Mouse (Mus musculus): ENCODE results near the gene Myh2. TPM values are rescaled to one million over a fixed set of nuclear protein-coding genes. Genes with fewer than 3 reads are reported as not detected.

The Myh2 gene
- total and polyA plus RNA-seq, 2 experiments from 2014 or later = 0.10 to 0.24 TPM

- no peaks in the 10 kb centered on the region for H3K27me3 ChIP-seq (ENCODE audit: insufficient read depth, low read length)
- no peaks in the 10 kb centered on the region for H3K36me3 ChIP-seq (ENCODE audit: insufficient read depth, low read length)
- DNase-seq (ENCODE audit: low spot score) (peak; percentile 5), ATAC-seq (no peak)
- no peak overlapping the region for H3K27ac ChIP-seq
- no peak overlapping the region for H3K9ac ChIP-seq (replicated peaks; ENCODE audit: low read length)
- no peak overlapping the region for H3K4me2 ChIP-seq (ENCODE audit: low read depth, low read length)
- TF ChIP-seq CTCF (IDR thresholded peaks at IDR 0.05; ENCODE audit: low read depth) = no peak
- no peak overlapping the region for H3K4me3 ChIP-seq (ENCODE audit: low read length)
- H3K4me1 ChIP-seq (ENCODE audit: insufficient read depth, low read length) = no peaks in the 10 kb centered on the region
- H3K9me3 ChIP-seq (ENCODE audit: low read length) = no peaks in the 10 kb centered on the region
- WGBS = 42% methylated on average over 5 of the region's 5 CpGs
Measured at GRCm38 (mm10) chr11:67169301-67169700, 1.5 kb upstream of the Myh2 start.

GRCm38 (mm10) chr11:67172439-67172838 is 1.6 kb downstream of the Myh2 start:
- TF ChIP-seq CTCF (IDR thresholded peaks at IDR 0.05; ENCODE audit: low read depth) = no peak
- no peak overlapping the region for H3K9ac ChIP-seq (replicated peaks; ENCODE audit: low read length)
- ATAC-seq (no peak), DNase-seq (ENCODE audit: low spot score) (no peak)
- no peaks in the 10 kb centered on the region for H3K4me1 ChIP-seq (ENCODE audit: insufficient read depth, low read length)
- no peak overlapping the region for H3K27ac ChIP-seq
- WGBS = 91% methylated on average over 2 of the region's 2 CpGs
- no peak overlapping the region for H3K4me2 ChIP-seq (ENCODE audit: low read depth, low read length)
- H3K27me3 ChIP-seq (ENCODE audit: insufficient read depth, low read length) = no peaks in the 10 kb centered on the region
- no peaks in the 10 kb centered on the region for H3K36me3 ChIP-seq (ENCODE audit: insufficient read depth, low read length)
- H3K9me3 ChIP-seq (ENCODE audit: low read length) = no peaks in the 10 kb centered on the region
- no peak overlapping the region for H3K4me3 ChIP-seq (ENCODE audit: low read length)

- peak; percentile 22; the same call in 1 of the 2 replicates for TF ChIP-seq CTCF (IDR thresholded peaks at IDR 0.05; ENCODE audit: low read depth)
- ATAC-seq (no peak), DNase-seq (ENCODE audit: low spot score) (no peak)
- Histone ChIP-seq H3K27me3 (ENCODE audit: insufficient read depth, low read length) (no peaks in the 10 kb centered on the region), H3K4me3 (ENCODE audit: low read length) (no peak overlapping the region), H3K36me3 (ENCODE audit: insufficient read depth, low read length) (no peaks in the 10 kb centered on the region), H3K4me2 (ENCODE audit: low read depth, low read length) (no peak overlapping the region), H3K9ac (replicated peaks; ENCODE audit: low read length) (no peak overlapping the region), H3K9me3 (ENCODE audit: low read length) (no peaks in the 10 kb centered on the region), H3K27ac (no peak overlapping the region), H3K4me1 (ENCODE audit: insufficient read depth, low read length) (no peaks in the 10 kb centered on the region)
- 41% methylated on average over 5 of the region's 5 CpGs for WGBS
Measured at GRCm38 (mm10) chr11:67176376-67176775, 5.5 kb downstream of the Myh2 start.

- ATAC-seq (no peak), DNase-seq (ENCODE audit: low spot score) (no peak)
- no peaks in the 10 kb centered on the region for H3K4me1 ChIP-seq (ENCODE audit: insufficient read depth, low read length)
- no peaks in the 10 kb centered on the region for H3K36me3 ChIP-seq (ENCODE audit: insufficient read depth, low read length)
- no peak overlapping the region for H3K9ac ChIP-seq (replicated peaks; ENCODE audit: low read length)
- H3K27ac ChIP-seq = no peak overlapping the region
- no peaks in the 10 kb centered on the region for H3K27me3 ChIP-seq (ENCODE audit: insufficient read depth, low read length)
- no peak overlapping the region for H3K4me2 ChIP-seq (ENCODE audit: low read depth, low read length)
- no peak overlapping the region for H3K4me3 ChIP-seq (ENCODE audit: low read length)
- WGBS = 79% methylated on average over 10 of the region's 10 CpGs
- no peak for TF ChIP-seq CTCF (IDR thresholded peaks at IDR 0.05; ENCODE audit: low read depth)
- H3K9me3 ChIP-seq (ENCODE audit: low read length) = no peaks in the 10 kb centered on the region
Measured at GRCm38 (mm10) chr11:67190316-67190715, 19.5 kb downstream of the Myh2 start.

- Histone ChIP-seq H3K4me2 (ENCODE audit: low read depth, low read length) (no peak overlapping the region), H3K36me3 (ENCODE audit: insufficient read depth, low read length) (no peaks in the 10 kb centered on the region), H3K27me3 (ENCODE audit: insufficient read depth, low read length) (no peaks in the 10 kb centered on the region), H3K4me1 (ENCODE audit: insufficient read depth, low read length) (no peaks in the 10 kb centered on the region), H3K9me3 (ENCODE audit: low read length) (no peaks in the 10 kb centered on the region), H3K27ac (no peak overlapping the region), H3K4me3 (ENCODE audit: low read length) (no peak overlapping the region), H3K9ac (replicated peaks; ENCODE audit: low read length) (no peak overlapping the region)
- WGBS = 76% methylated on average over 2 of the region's 2 CpGs
- ATAC-seq (no peak), DNase-seq (ENCODE audit: low spot score) (no peak)
- no peak for TF ChIP-seq CTCF (IDR thresholded peaks at IDR 0.05; ENCODE audit: low read depth)
Measured at GRCm38 (mm10) chr11:67190814-67191213, 20.0 kb downstream of the Myh2 start.

GRCm38 (mm10) chr11:67191496-67191895 is 20.7 kb downstream of the Myh2 start:
- H3K9me3 ChIP-seq (ENCODE audit: low read length) = no peaks in the 10 kb centered on the region
- no peak overlapping the region for H3K4me3 ChIP-seq (ENCODE audit: low read length)
- WGBS = 90% methylated on average over 14 of the region's 14 CpGs
- no peak overlapping the region for H3K9ac ChIP-seq (replicated peaks; ENCODE audit: low read length)
- H3K27me3 ChIP-seq (ENCODE audit: insufficient read depth, low read length) = no peaks in the 10 kb centered on the region
- DNase-seq (ENCODE audit: low spot score) (no peak), ATAC-seq (no peak)
- no peak overlapping the region for H3K27ac ChIP-seq
- no peak for TF ChIP-seq CTCF (IDR thresholded peaks at IDR 0.05; ENCODE audit: low read depth)
- no peak overlapping the region for H3K4me2 ChIP-seq (ENCODE audit: low read depth, low read length)
- no peaks in the 10 kb centered on the region for H3K4me1 ChIP-seq (ENCODE audit: insufficient read depth, low read length)
- no peaks in the 10 kb centered on the region for H3K36me3 ChIP-seq (ENCODE audit: insufficient read depth, low read length)

GRCm38 (mm10) chr11:67199321-67199720 is 28.5 kb downstream of the Myh2 start:
- no peak for ATAC-seq
- H3K9me3 ChIP-seq (ENCODE audit: low read length) = no peaks in the 10 kb centered on the region
- no peak for DNase-seq (ENCODE audit: low spot score)
- no peak overlapping the region for H3K4me3 ChIP-seq (ENCODE audit: low read length)
- no peaks in the 10 kb centered on the region for H3K36me3 ChIP-seq (ENCODE audit: insufficient read depth, low read length)
- no peak for TF ChIP-seq CTCF (IDR thresholded peaks at IDR 0.05; ENCODE audit: low read depth)
- WGBS = 36% methylated on average over 1 of the region's 1 CpGs
- H3K4me2 ChIP-seq (ENCODE audit: low read depth, low read length) = no peak overlapping the region
- H3K27ac ChIP-seq = no peak overlapping the region
- H3K9ac ChIP-seq (replicated peaks; ENCODE audit: low read length) = no peak overlapping the region
- H3K27me3 ChIP-seq (ENCODE audit: insufficient read depth, low read length) = no peaks in the 10 kb centered on the region
- H3K4me1 ChIP-seq (ENCODE audit: insufficient read depth, low read length) = no peaks in the 10 kb centered on the region
